Mouse (Mus musculus) mature B cell (primary cell): Measurements from ENCODE around the gene Vmn1r233.

Experiments
- in situ Hi-C: fragments of 300-500 bp; cut with MboI; formaldehyde crosslinking; loops from 2 replicates; pipeline ENCODE4 v1.14.3; 2019

Gene Vmn1r233

DNA sequence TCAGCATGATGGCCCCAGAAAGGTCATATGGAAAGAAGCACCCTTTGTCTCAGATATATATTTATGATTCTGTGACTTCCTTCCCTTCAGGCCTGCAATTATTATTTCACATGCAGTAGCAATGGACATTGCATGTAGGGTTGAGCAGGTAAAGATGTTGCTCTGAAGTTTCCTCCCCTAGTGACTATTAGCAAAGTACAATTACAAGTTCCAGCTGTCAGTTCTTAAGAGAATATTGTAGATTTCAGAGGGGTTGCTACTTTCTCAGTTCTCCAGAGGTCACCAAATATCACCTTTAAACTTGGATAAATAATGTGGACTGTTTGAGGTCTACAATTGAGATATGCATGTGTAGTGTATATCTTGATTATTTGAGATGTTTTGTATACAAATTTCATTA lies at the start of gene Vmn1r233:
TSS of gene Vmn1r233 (minus strand) at position 101 of the 400 bp plus-strand sequence.
- in situ Hi-C loops: no loop called here

DNA sequence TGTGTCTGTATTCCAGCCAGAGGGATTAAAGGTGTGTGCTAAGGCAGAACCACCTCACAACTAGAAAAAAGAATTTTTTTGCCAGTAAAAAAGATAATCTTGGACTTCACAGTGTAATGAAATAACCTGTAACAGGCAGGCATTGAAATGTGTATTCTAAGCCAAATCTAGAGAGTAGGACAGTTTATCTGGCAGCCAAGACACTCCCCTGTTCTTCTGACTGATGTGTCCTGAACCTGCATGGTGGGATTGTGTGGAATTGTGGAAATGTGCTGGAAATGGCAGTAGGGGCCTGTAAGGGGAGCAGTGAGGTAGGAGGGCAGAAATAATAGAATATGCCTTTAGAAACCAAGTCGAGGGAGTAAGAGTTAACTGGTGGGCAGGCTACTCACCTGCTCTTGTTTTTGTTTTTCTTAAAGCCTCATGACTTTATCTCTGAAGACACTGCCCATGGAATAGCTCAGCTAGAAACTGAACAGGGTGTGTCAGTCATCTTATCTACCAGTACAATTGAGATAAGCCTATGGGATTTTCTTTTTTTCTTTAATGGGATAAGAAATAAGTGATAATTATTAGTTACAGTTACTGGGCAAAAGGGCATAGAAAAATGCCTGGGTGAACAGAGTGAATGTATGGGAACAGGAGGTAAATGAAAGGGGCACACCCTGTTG lies 22.3 kb upstream of the Vmn1r233 start:
- in situ Hi-C loops: no loop called here

- in situ Hi-C loops: no loop called here
Measured at GRCm38 (mm10) chr17:21009726-21010125, 13.5 kb upstream of the Vmn1r233 start.

- in situ Hi-C loops: no loop called here
Measured at GRCm38 (mm10) chr17:21008382-21009331, 12.4 kb upstream of the Vmn1r233 start, which contains the start of gene Zfp160. Gene Zfp160, plus strand, starts transcription at chr17:21008903.

GRCm38 (mm10) chr17:20993716-20994115 lies 2.5 kb downstream of the Vmn1r233 start:
- in situ Hi-C loops: no loop called here

DNA sequence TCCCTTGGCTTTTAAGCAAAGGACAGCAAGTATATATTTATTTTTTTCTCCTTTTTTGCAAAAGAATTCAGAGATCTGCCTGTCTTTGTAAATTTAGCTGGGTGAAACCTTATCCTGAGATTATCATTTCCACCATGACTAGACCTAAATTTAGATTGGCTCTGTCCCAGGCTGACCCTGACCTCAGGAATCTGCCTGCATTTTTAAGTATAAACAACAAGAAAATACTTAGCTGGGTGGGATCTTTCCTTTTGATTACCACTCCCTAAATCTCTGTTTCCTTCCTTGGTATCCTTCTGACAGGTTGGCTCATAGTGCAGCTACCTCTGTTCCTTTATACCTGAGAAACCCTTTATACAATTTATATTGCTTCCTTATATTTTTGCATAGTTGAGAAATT lies 29.6 kb downstream of the Vmn1r233 start:
- in situ Hi-C loops: no loop called here

- in situ Hi-C loops: no loop called here
Measured at GRCm38 (mm10) chr17:20965421-20965820, 30.8 kb downstream of the Vmn1r233 start.

DNA sequence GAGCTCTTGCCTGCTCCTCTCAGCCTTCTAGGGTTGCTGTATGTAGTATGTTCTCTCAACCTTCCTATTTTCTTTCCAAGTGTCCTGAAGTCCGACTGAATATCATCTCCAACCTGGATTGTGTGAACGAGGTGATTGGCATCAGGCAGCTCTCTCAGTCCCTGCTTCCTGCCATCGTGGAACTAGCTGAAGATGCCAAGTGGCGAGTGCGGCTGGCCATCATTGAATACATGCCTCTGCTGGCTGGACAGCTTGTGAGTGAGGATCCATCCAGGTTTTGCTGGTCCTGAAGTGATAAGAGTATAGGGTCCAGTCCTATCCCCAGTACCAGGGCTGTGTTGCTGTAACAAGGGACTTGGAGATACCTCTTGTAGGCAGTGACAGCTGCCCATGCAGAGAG lies 35.9 kb downstream of the Vmn1r233 start:
- in situ Hi-C loops: no loop called here

DNA sequence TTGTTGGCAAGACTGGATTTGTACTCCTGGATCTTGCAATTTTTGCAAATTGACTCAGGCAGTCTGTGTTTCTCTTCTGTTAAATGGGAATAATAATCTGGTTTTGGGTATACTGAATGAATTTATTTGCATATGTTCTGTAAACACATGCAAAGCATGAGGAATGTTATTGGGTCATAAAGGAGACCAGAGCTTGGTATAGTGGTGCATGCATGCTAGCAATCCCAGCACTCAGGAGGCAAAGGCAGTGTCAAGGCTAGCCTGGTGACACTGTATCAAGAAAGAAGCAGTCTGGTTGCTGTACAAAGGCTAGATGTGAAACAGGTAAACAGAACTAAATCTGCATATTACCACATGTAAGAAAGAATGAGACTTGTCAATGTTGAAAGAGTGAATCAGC lies 49.6 kb downstream of the Vmn1r233 start:
- in situ Hi-C loops: loop anchor here (25.0 kb wide), 1 partner anchor 1016 kb away; the partner anchor contains the start of genes Zfp942 and Zfp943

DNA sequence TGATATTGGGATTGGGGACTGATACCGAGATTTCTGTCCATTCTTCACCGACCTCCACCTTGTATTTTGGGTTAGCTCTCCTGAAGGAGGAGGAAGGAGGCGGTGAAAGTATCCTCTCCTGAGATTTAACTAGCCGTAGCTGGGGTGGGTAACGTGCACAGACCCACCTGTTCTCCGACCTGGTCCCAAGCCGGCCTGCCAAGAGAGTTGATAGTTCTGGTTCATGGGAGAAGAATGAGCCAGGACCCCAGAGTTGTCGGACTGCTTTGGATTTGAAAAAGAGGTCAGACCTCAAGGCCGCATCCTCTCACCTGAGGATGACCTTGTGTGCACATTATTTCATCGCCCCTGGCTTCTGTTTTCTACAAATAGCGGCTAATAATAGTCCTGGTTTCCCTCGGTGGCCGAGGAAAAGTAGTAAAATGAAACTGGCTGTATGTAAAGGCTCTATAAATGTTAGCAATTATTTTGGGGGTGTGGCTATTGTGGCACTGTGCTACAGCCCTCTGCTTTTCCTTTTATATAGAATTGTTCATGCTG lies 50.2 kb downstream of the Vmn1r233 start:
- in situ Hi-C loops: loop anchor here (25.0 kb wide), 1 partner anchor 1016 kb away; the partner anchor contains the start of genes Zfp942 and Zfp943

- in situ Hi-C loops: loop anchor here (25.0 kb wide), 1 partner anchor 1017 kb away; the partner anchor contains the start of genes Zfp942 and Zfp943
Measured at GRCm38 (mm10) chr17:20944985-20945891, 51.0 kb downstream of the Vmn1r233 start, which contains the start of gene Ppp2r1a. Gene Ppp2r1a, plus strand, starts transcription at chr17:20945311.

GRCm38 (mm10) chr17:20944226-20944625 lies 52.0 kb downstream of the Vmn1r233 start:
- in situ Hi-C loops: loop anchor here (25.0 kb wide), 1 partner anchor 1018 kb away; the partner anchor contains the start of genes Zfp942 and Zfp943
